Mouse (Mus musculus): ENCODE data around the gene Zbtb8os.

Zbtb8os gene

DNA sequence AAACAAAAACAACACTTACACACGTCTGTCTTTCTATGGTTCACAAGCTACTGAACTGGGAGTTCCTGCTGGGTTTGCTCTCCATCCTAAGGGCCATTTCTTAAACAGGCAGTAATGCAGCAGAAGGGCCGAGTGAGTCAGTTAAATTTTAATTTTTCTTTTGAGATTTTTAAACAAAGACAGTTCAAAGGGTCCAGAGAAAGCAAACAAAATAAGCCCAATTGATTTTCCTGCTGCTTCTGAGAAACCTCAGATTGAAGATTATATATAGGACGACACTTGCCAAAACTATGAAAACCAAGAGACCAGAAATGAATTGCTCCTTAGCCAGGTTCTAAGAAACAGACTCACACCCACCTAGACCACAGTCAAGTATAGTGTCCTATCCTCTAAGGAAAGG is 21.6 kb upstream of the Zbtb8os start:
- no peak for TF ChIP-seq POU5F1 (IDR thresholded peaks at IDR 0.05; ENCODE audit: borderline replicate concordance, low read length)
- Histone ChIP-seq H3K9me3 (ENCODE audit: low read length) (no peaks in the 10 kb centered on the region), H3K4me1 (replicated peaks; ENCODE audit: low read depth, low read length) (peaks cover 29% of the 10 kb centered on the region)

DNA sequence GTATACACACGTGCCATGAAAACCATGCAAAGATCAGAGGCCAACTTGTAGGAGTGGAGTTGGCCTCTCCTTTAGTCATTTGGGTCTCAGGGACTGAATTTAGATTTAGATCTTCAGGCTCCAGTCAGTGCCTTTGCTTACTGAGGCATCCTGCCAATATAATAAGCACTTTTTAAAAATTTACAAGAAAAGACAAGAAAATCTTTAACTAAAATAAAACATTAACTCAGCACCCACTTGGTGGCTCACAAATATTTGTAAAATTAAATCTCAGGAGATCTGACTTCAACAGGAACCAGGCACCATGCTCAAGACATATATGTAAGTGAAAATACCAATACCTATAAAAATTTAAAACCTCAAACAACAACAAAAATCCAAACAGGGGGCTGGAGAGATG is 14.6 kb upstream of the Zbtb8os start:
- Histone ChIP-seq H3K27me3 (ENCODE audit: insufficient read depth, low read length) (no peaks in the 10 kb centered on the region), H3K9me3 (ENCODE audit: low read length) (no peaks in the 10 kb centered on the region)
- TF ChIP-seq POU5F1 (IDR thresholded peaks at IDR 0.05; ENCODE audit: borderline replicate concordance, low read length) (no peak), NANOG (IDR thresholded peaks at IDR 0.05; ENCODE audit: borderline replicate concordance, low read length) (no peak), CTCF (conservative IDR thresholded peaks at IDR 0.05; ENCODE audit: low read length) (no peak)

More for the DNA sequence above, 21.6 kb upstream of the Zbtb8os start:
- H3K36me3 ChIP-seq (ENCODE audit: insufficient read depth, low read length) = peaks cover 91% of the 10 kb centered on the region
- H3K4me3 ChIP-seq (replicated peaks; ENCODE audit: low read length) = no peak overlapping the region
- no peaks in the 10 kb centered on the region for H3K27me3 ChIP-seq (ENCODE audit: insufficient read depth, low read length)

DNA sequence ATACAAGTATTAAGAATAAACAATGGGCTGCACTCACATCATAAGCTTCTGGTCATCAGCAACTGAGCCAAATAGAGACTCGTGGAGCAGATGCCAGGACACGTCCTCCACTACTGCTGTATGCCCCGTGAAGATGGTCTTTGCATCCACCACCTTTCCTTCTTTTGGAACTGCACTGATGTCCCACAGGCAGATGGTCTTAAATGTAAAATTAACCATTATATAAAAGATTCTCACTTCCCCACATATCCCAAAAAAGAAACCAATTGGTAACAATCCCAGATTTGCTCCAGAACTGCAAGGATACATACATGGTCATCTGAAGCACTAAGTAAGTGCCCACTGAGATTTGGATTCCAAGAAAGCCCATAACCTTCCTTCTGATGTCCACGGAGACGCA is 13.5 kb upstream of the Zbtb8os start:
- H3K36me3 ChIP-seq (ENCODE audit: insufficient read depth, low read length) = peaks cover 96% of the 10 kb centered on the region
- TF ChIP-seq CTCF (conservative IDR thresholded peaks at IDR 0.05; ENCODE audit: low read length) = no peak
- TF ChIP-seq POU5F1 (IDR thresholded peaks at IDR 0.05; ENCODE audit: borderline replicate concordance, low read length) = no peak
- TF ChIP-seq NANOG (IDR thresholded peaks at IDR 0.05; ENCODE audit: borderline replicate concordance, low read length) = no peak
- H3K4me1 ChIP-seq (replicated peaks; ENCODE audit: low read depth, low read length) = peaks cover 25% of the 10 kb centered on the region
- H3K27me3 ChIP-seq (ENCODE audit: insufficient read depth, low read length) = no peaks in the 10 kb centered on the region
- no peak overlapping the region for H3K4me3 ChIP-seq (replicated peaks; ENCODE audit: low read length)
- H3K9me3 ChIP-seq (ENCODE audit: low read length) = no peaks in the 10 kb centered on the region

More for the DNA sequence above, 14.6 kb upstream of the Zbtb8os start:
- peaks cover 20% of the 10 kb centered on the region for H3K4me1 ChIP-seq (replicated peaks; ENCODE audit: low read depth, low read length)
- H3K4me3 ChIP-seq (replicated peaks; ENCODE audit: low read length) = no peak overlapping the region
- peaks cover 96% of the 10 kb centered on the region for H3K36me3 ChIP-seq (ENCODE audit: insufficient read depth, low read length)

DNA sequence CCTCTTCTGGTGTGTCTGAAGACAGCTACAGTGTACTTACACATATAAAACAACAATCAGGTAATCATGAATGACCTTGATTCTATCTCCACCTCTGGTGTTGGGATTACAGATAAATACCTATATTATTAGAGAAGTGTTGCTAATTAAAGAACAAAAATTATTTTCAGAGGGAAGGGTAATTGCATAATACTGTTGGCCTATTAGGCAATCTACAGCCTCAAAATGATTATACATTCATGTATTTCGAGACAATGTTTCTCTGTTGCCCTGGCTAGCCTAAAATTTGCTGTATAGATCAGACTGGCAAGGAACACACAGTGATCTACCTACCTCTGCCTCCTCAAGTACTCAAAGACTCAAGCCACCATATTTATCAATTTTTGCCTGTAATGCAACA is 12.0 kb upstream of the Zbtb8os start:
- H3K9me3 ChIP-seq (ENCODE audit: low read length) = no peaks in the 10 kb centered on the region
- TF ChIP-seq POU5F1 (IDR thresholded peaks at IDR 0.05; ENCODE audit: borderline replicate concordance, low read length) (no peak), NANOG (IDR thresholded peaks at IDR 0.05; ENCODE audit: borderline replicate concordance, low read length) (no peak), CTCF (conservative IDR thresholded peaks at IDR 0.05; ENCODE audit: low read length) (no peak)
- H3K36me3 ChIP-seq (ENCODE audit: insufficient read depth, low read length) = peaks cover 96% of the 10 kb centered on the region
- no peaks in the 10 kb centered on the region for H3K27me3 ChIP-seq (ENCODE audit: insufficient read depth, low read length)
- H3K4me3 ChIP-seq (replicated peaks; ENCODE audit: low read length) = no peak overlapping the region
- peaks cover 29% of the 10 kb centered on the region for H3K4me1 ChIP-seq (replicated peaks; ENCODE audit: low read depth, low read length)

DNA sequence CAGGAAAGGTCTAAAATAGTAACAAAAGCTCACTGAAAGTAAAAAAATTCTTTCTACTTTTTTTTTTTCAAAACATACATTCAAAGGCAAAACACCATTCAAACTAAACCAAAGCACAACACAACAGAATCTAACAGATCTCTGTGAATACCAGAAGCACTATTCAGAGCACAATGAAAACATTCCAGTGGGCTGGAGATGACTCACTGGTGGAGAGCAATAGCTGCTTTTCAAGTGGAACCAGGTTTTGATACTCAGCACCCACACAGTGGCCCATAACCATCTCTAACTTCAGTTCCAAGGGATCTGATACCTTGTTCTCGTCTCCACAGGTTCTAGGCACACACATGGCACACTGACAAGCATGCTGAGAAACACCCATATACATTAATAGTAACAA is 10.7 kb upstream of the Zbtb8os start:
- no peak for TF ChIP-seq CTCF (conservative IDR thresholded peaks at IDR 0.05; ENCODE audit: low read length)
- no peak for TF ChIP-seq POU5F1 (IDR thresholded peaks at IDR 0.05; ENCODE audit: borderline replicate concordance, low read length)
- TF ChIP-seq NANOG (IDR thresholded peaks at IDR 0.05; ENCODE audit: borderline replicate concordance, low read length) = no peak
- H3K9me3 ChIP-seq (ENCODE audit: low read length) = no peaks in the 10 kb centered on the region
- peaks cover 97% of the 10 kb centered on the region for H3K36me3 ChIP-seq (ENCODE audit: insufficient read depth, low read length)
- H3K27me3 ChIP-seq (ENCODE audit: insufficient read depth, low read length) = no peaks in the 10 kb centered on the region
- H3K4me3 ChIP-seq (replicated peaks; ENCODE audit: low read length) = no peak overlapping the region
- H3K4me1 ChIP-seq (replicated peaks; ENCODE audit: low read depth, low read length) = peaks cover 28% of the 10 kb centered on the region

DNA sequence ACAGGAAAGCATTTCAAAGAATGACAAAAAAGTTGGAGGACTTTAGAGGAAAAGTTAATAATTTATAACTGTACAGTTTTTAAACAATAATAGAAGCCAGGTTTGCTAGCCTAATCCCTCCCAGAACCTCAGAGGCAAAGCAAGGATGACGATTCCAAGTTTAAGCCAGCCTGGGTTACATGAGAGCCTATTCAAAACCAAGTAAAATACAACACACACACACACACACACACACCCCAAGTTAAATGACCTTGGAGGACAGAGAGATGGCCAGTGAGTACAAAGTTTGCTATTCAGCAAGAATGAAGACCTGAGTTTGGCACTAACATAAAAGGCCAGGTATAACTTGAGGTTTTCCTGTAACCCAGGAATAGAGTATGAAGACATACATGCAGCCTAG is 9.3 kb upstream of the Zbtb8os start:
- TF ChIP-seq POU5F1 (IDR thresholded peaks at IDR 0.05; ENCODE audit: borderline replicate concordance, low read length) = no peak
- TF ChIP-seq CTCF (conservative IDR thresholded peaks at IDR 0.05; ENCODE audit: low read length) = no peak
- Histone ChIP-seq H3K27me3 (ENCODE audit: insufficient read depth, low read length) (no peaks in the 10 kb centered on the region), H3K4me3 (replicated peaks; ENCODE audit: low read length) (no peak overlapping the region), H3K4me1 (replicated peaks; ENCODE audit: low read depth, low read length) (peaks cover 40% of the 10 kb centered on the region), H3K36me3 (ENCODE audit: insufficient read depth, low read length) (peaks cover 97% of the 10 kb centered on the region), H3K9me3 (ENCODE audit: low read length) (no peaks in the 10 kb centered on the region)

DNA sequence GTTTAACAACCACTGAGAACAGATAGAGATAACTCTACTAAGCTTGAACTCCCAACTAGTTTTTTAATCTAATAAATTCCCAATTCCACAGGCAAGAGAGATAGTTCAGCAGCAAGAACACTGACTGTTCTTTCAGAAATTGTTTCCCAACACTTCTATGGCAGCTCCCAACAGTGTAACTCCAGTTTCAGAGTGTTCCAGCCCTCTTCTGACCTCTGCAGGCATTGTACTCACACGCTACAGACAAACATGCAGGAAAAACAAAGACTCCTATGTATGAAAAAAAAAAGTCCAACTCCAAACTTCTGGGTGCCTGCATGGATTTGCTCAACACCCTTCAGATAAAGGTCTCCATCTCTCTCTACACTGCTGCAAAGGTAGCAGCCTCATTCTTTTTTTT is 2.6 kb upstream of the Zbtb8os start:
- Histone ChIP-seq H3K27me3 (ENCODE audit: insufficient read depth, low read length) (no peaks in the 10 kb centered on the region), H3K4me3 (replicated peaks; ENCODE audit: low read length) (peak overlapping the region; percentile 99), H3K4me1 (replicated peaks; ENCODE audit: low read depth, low read length) (peaks cover 58% of the 10 kb centered on the region), H3K9me3 (ENCODE audit: low read length) (no peaks in the 10 kb centered on the region), H3K36me3 (ENCODE audit: insufficient read depth, low read length) (peaks cover 71% of the 10 kb centered on the region)
- TF ChIP-seq NANOG (IDR thresholded peaks at IDR 0.05; ENCODE audit: borderline replicate concordance, low read length) (no peak), CTCF (conservative IDR thresholded peaks at IDR 0.05; ENCODE audit: low read length) (no peak), POU5F1 (IDR thresholded peaks at IDR 0.05; ENCODE audit: borderline replicate concordance, low read length) (no peak)

DNA sequence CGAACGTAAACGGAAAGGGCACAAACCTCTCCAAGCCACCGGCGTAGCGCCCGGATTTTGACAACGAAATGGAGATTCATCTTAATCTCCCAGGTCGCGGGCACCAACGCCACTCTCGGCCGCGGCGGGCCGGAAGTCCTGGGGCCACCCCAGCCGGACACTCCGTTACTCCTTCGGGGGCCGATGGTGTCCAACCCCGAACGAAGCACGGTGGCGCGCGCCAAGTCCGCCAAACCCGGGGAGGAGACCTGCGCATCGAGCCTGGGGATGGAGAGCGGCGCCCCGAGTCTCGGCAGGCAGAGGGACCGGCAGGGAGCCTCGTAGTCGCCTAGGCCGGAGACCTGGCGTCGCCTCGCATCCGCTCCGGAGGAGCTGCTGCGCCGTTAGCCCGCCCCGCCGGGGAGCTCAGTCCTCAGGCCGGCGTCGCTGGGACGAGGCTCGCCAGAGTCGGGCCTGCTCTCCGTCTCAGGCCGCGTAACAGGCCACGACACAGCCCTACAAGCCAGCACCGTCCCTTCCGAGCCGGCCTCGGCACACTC is 749 bp upstream of the Zbtb8os start:
- peak overlapping the region; percentile 99 for H3K4me3 ChIP-seq (replicated peaks; ENCODE audit: low read length)
- no peaks in the 10 kb centered on the region for H3K9me3 ChIP-seq (ENCODE audit: low read length)
- TF ChIP-seq NANOG (IDR thresholded peaks at IDR 0.05; ENCODE audit: borderline replicate concordance, low read length) = no peak
- no peak for TF ChIP-seq CTCF (conservative IDR thresholded peaks at IDR 0.05; ENCODE audit: low read length)
- TF ChIP-seq POU5F1 (IDR thresholded peaks at IDR 0.05; ENCODE audit: borderline replicate concordance, low read length) = no peak
- H3K27me3 ChIP-seq (ENCODE audit: insufficient read depth, low read length) = no peaks in the 10 kb centered on the region
- peaks cover 70% of the 10 kb centered on the region for H3K36me3 ChIP-seq (ENCODE audit: insufficient read depth, low read length)
- H3K4me1 ChIP-seq (replicated peaks; ENCODE audit: low read depth, low read length) = peaks cover 56% of the 10 kb centered on the region

DNA sequence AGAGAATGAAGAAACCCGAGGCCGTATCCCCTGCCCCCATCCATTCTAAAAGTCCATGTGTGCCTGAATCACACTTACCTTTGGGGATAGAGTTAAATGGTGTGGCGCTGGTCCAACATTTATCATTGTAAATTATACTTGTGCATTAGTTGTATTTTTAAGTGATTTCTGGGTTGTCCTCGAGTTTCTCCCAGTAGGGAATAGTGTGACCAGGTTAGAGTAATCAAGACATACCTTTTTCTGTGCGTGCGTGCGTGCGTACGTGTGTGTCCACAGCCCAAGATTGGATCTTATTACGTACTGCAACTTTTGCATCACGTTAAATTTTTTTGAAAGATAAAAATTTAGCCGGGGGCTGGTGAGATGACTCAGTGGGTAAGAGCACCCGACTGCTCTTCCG is 796 bp downstream of the Zbtb8os start:
- no peak for TF ChIP-seq NANOG (IDR thresholded peaks at IDR 0.05; ENCODE audit: borderline replicate concordance, low read length)
- no peak for TF ChIP-seq POU5F1 (IDR thresholded peaks at IDR 0.05; ENCODE audit: borderline replicate concordance, low read length)
- no peak for TF ChIP-seq CTCF (conservative IDR thresholded peaks at IDR 0.05; ENCODE audit: low read length)
- Histone ChIP-seq H3K4me3 (replicated peaks; ENCODE audit: low read length) (peak overlapping the region; percentile 88), H3K9me3 (ENCODE audit: low read length) (no peaks in the 10 kb centered on the region), H3K36me3 (ENCODE audit: insufficient read depth, low read length) (peaks cover 69% of the 10 kb centered on the region), H3K4me1 (replicated peaks; ENCODE audit: low read depth, low read length) (peaks cover 41% of the 10 kb centered on the region), H3K27me3 (ENCODE audit: insufficient read depth, low read length) (no peaks in the 10 kb centered on the region)

Data from E14TG2a.4 (cell line).